7 mouse cellular contexts compared by ENCODE assay signal in genomic region chr1:184853339-184853738, GRCm38 (mm10). TPM values are rescaled to one million over a fixed set of nuclear protein-coding genes. Genes with fewer than 3 reads are reported as not detected.
A peak's percentile ranks its signal among the peaks of the same experiment; 100 is the strongest.
DNase-seq lines count a peak whose midpoint lies in the region; ATAC-seq lines count a peak whose summit lies in the region.

No protein-coding gene starts in this region.

- DNase-seq in MN1 (ENCODE audit: low spot score) = peak; percentile 64
- peak; percentile 79 to 86 for DNase-seq in heart, postnatal 14 days
- DNase-seq in layer of hippocampus, adult 18-20 months (ENCODE audit: low spot score in 2 of 2) = peak; percentile 32 to 67
- peak; percentile 67 for DNase-seq in retina, postnatal 1 day

- H3K9ac ChIP-seq in forebrain, embryonic 13.5 days = no peak overlapping the region
- no peak overlapping the region for H3K9ac ChIP-seq in lung, embryonic 15.5 days

- peaks cover 6% of the 10 kb centered on the region; the same call in 1 of the 2 replicates for H3K4me1 ChIP-seq in forebrain, embryonic 13.5 days
- peaks cover 16% of the 10 kb centered on the region for H3K4me1 ChIP-seq in lung, embryonic 15.5 days

- intact Hi-C loops in heart, postnatal 14 days (cut with DNase I) = loop anchor here (1.0 kb wide), 1 partner anchor 30 kb away; the partner anchor contains the start of gene C130074G19Rik

- no peak overlapping the region for H3K4me3 ChIP-seq in forebrain, embryonic 13.5 days
- 0 out of 2 replicates have a peak overlapping the region, but pooled peaks have one; percentile 10 for H3K4me3 ChIP-seq in lung, embryonic 15.5 days

- 27% methylated on average over 5 of the region's 5 CpGs for WGBS in forebrain, embryonic 13.5 days
- 9% methylated on average over 5 of the region's 5 CpGs for WGBS in lung, embryonic 15.5 days

- no peak overlapping the region for H3K27ac ChIP-seq in forebrain, embryonic 13.5 days
- peak overlapping the region; percentile 79 for H3K27ac ChIP-seq in lung, embryonic 15.5 days

- no peaks in the 10 kb centered on the region for H3K36me3 ChIP-seq in forebrain, embryonic 13.5 days (ENCODE audit: poor library complexity, severe bottlenecking)
- no peaks in the 10 kb centered on the region for H3K36me3 ChIP-seq in lung, embryonic 15.5 days

- H3K4me2 ChIP-seq in forebrain, embryonic 13.5 days = peak overlapping the region; percentile 8; the same call in 1 of the 2 replicates
- H3K4me2 ChIP-seq in lung, embryonic 15.5 days = peak overlapping the region; percentile 47

- peaks cover 27% of the 10 kb centered on the region; the same call in 1 of the 2 replicates for H3K27me3 ChIP-seq in forebrain, embryonic 13.5 days
- H3K27me3 ChIP-seq in lung, embryonic 15.5 days = no peaks in the 10 kb centered on the region; the same call in 1 of the 2 replicates

- H3K9me3 ChIP-seq in forebrain, embryonic 13.5 days (replicated peaks) = no peaks in the 10 kb centered on the region
- no peaks in the 10 kb centered on the region for H3K9me3 ChIP-seq in lung, embryonic 15.5 days

- ATAC-seq in cerebellum, adult (ENCODE audit: insufficient number of reproducible peaks, low FRiP score, low TSS enrichment) = 0 out of 2 replicates have a peak, but pooled peaks have one; percentile 29
- ATAC-seq in forebrain, embryonic 13.5 days = peak; percentile 68; the same call in 1 of the 2 replicates
- peak; percentile 46 for ATAC-seq in lung, embryonic 15.5 days (ENCODE audit: borderline replicate concordance, extremely low read depth, low FRiP score, low TSS enrichment)

RNA-seq across cellular contexts. Expression of gene Marc2, which starts 7.1 kb away (rescaled TPM):
- 100 and 103 TPM in 2 replicates for polyA plus RNA-seq in forebrain, embryonic 13.5 days (2015; fragmentation: Nextera tagmentation; extraction: Ambion mirVana)
- 100 to 1,000 TPM; 121 to 126 TPM for total RNA-seq in heart, postnatal 14 days (2021)
- 100 to 1,000 TPM; 117 to 122 TPM for total RNA-seq in layer of hippocampus, adult 18-20 months (2021)
- 150 and 160 TPM in 2 replicates for polyA plus RNA-seq in lung, embryonic 15.5 days (2015; fragmentation: Nextera tagmentation; extraction: Ambion mirVana)

RNA-seq across cellular contexts. Expression of gene C130074G19Rik, which starts 29.7 kb away (rescaled TPM):
- polyA plus RNA-seq in forebrain, embryonic 13.5 days (2015; fragmentation: Nextera tagmentation; extraction: Ambion mirVana) = 0.89 and 1.0 TPM in 2 replicates
- 10 to 100 TPM; 24.1 to 30.3 TPM for total RNA-seq in heart, postnatal 14 days (2021)
- 1 to 10 TPM; 7.1 to 8.8 TPM for total RNA-seq in layer of hippocampus, adult 18-20 months (2021)
- polyA plus RNA-seq in lung, embryonic 15.5 days (2015; fragmentation: Nextera tagmentation; extraction: Ambion mirVana) = 2.7 TPM in 2 replicates

RNA-seq across cellular contexts. Expression of gene Marc1, which starts 42.2 kb away (rescaled TPM):
- polyA plus RNA-seq in forebrain, embryonic 13.5 days (2015; fragmentation: Nextera tagmentation; extraction: Ambion mirVana) = 0.22 TPM in 1 of 2 replicates, not detected in the other
- total RNA-seq in heart, postnatal 14 days (2021) = not detected
- under 1 TPM in 1 of 2 experiments, not detected in 1; 0.25 TPM for total RNA-seq in layer of hippocampus, adult 18-20 months (2021)
- polyA plus RNA-seq in lung, embryonic 15.5 days (2015; fragmentation: Nextera tagmentation; extraction: Ambion mirVana) = 0.11 and 0.23 TPM in 2 replicates
